Mouse (Mus musculus) B cell, adult 2 months (primary cell): Measurements from ENCODE around the gene Mdm2.

Experiments used
- DNase-seq, 2 experiments: peaks; one replicate each; pipeline ENCODE4 v3.0.0; 2022

Mdm2 gene

GRCm38 (mm10) chr10:117639221-117639599, 71.3 kb downstream of the Mdm2 start:
- no peak for DNase-seq
